ENCODE assay signal across 7 mouse cellular contexts in genomic region chr12:3356824-3357223, GRCm38 (mm10). TPM values are rescaled to one million over a fixed set of nuclear protein-coding genes. Genes with fewer than 3 reads are reported as not detected.
DNase-seq lines count a peak whose midpoint lies in the region; ATAC-seq lines count a peak whose summit lies in the region.

No protein-coding gene starts in this region.

- no peaks in the 10 kb centered on the region for H3K9me3 ChIP-seq in lung, embryonic 15.5 days
- H3K9me3 ChIP-seq in intestine, embryonic 15.5 days = no peaks in the 10 kb centered on the region
- no peaks in the 10 kb centered on the region for H3K9me3 ChIP-seq in stomach, embryonic 15.5 days

- no peaks in the 10 kb centered on the region for H3K4me1 ChIP-seq in lung, embryonic 15.5 days
- H3K4me1 ChIP-seq in brown adipose tissue, adult 24 weeks (ENCODE audit: control insufficient read depth, insufficient read depth, insufficient read length, low read length) = no peaks in the 10 kb centered on the region
- no peaks in the 10 kb centered on the region for H3K4me1 ChIP-seq in intestine, embryonic 15.5 days (replicated peaks)
- no peaks in the 10 kb centered on the region for H3K4me1 ChIP-seq in stomach, embryonic 15.5 days

- H3K36me3 ChIP-seq in lung, embryonic 15.5 days = no peaks in the 10 kb centered on the region
- H3K36me3 ChIP-seq in intestine, embryonic 15.5 days = no peaks in the 10 kb centered on the region
- no peaks in the 10 kb centered on the region for H3K36me3 ChIP-seq in stomach, embryonic 15.5 days

- H3K27ac ChIP-seq in lung, embryonic 15.5 days = no peak overlapping the region
- no peak overlapping the region for H3K27ac ChIP-seq in brown adipose tissue, adult 24 weeks (replicated peaks; ENCODE audit: low read depth, low read length)
- no peak overlapping the region for H3K27ac ChIP-seq in intestine, embryonic 15.5 days
- H3K27ac ChIP-seq in stomach, embryonic 15.5 days = no peak overlapping the region

- DNase-seq in lung, postnatal 25 days (ENCODE audit: low spot score) = no peak
- no peak for DNase-seq in cerebellum, adult 9-11 months
- DNase-seq in frontal cortex, postnatal 14 days (ENCODE audit: low spot score in 2 of 2) = no peak

- H3K27me3 ChIP-seq in lung, embryonic 15.5 days = no peaks in the 10 kb centered on the region
- H3K27me3 ChIP-seq in intestine, embryonic 15.5 days (replicated peaks) = no peaks in the 10 kb centered on the region
- no peaks in the 10 kb centered on the region for H3K27me3 ChIP-seq in stomach, embryonic 15.5 days (replicated peaks)

- ATAC-seq in lung, embryonic 15.5 days (ENCODE audit: borderline replicate concordance, extremely low read depth, low FRiP score, low TSS enrichment) = no peak
- no peak for ATAC-seq in intestine, embryonic 15.5 days
- no peak for ATAC-seq in stomach, embryonic 15.5 days (ENCODE audit: insufficient read depth, low FRiP score, low read depth)

- H3K9ac ChIP-seq in lung, embryonic 15.5 days = no peak overlapping the region
- H3K9ac ChIP-seq in intestine, embryonic 15.5 days = no peak overlapping the region
- H3K9ac ChIP-seq in stomach, embryonic 15.5 days = no peak overlapping the region

- peak overlapping the region; percentile 44 for H3K4me2 ChIP-seq in lung, embryonic 15.5 days
- H3K4me2 ChIP-seq in intestine, embryonic 15.5 days (replicated peaks) = peak overlapping the region; percentile 36; the same call in 1 of the 2 replicates
- H3K4me2 ChIP-seq in stomach, embryonic 15.5 days = peak overlapping the region; percentile 39

- WGBS in lung, embryonic 15.5 days = 46% methylated on average over 16 of the region's 16 CpGs
- WGBS in intestine, embryonic 15.5 days = 55% methylated on average over 16 of the region's 16 CpGs
- WGBS in stomach, embryonic 15.5 days = 59% methylated on average over 16 of the region's 16 CpGs

- H3K4me3 ChIP-seq in lung, embryonic 15.5 days = peak overlapping the region; percentile 19; the same call in 1 of the 2 replicates
- H3K4me3 ChIP-seq in brown adipose tissue, adult 24 weeks (ENCODE audit: insufficient read depth, low read depth, low read length) = peak overlapping the region; percentile 36
- H3K4me3 ChIP-seq in intestine, embryonic 15.5 days (replicated peaks) = peak overlapping the region; percentile 15
- 0 out of 2 replicates have a peak overlapping the region, but pooled peaks have one; percentile 0 for H3K4me3 ChIP-seq in stomach, embryonic 15.5 days (replicated peaks)

RNA-seq across cellular contexts. Expression of gene Kif3c, which starts 8.1 kb away (rescaled TPM):
- 11.8 and 12.0 TPM in 2 replicates for polyA plus RNA-seq in lung, embryonic 15.5 days (2015; fragmentation: Nextera tagmentation; extraction: Ambion mirVana)
- polyA plus RNA-seq in brown adipose tissue, adult 24 weeks (2012; ENCODE audit: insufficient read depth, insufficient read length, missing spikeins) = 2.2 and 2.4 TPM in 2 replicates
- polyA plus RNA-seq in intestine, embryonic 15.5 days (2015; fragmentation: Nextera tagmentation; extraction: Ambion mirVana) = 8.1 and 8.7 TPM in 2 replicates
- polyA plus RNA-seq in stomach, embryonic 15.5 days (2015; fragmentation: Nextera tagmentation; extraction: Ambion mirVana) = 9.0 and 9.5 TPM in 2 replicates

RNA-seq across cellular contexts. Expression of gene Rab10, which starts 47.1 kb away (rescaled TPM):
- 75.7 and 81.3 TPM in 2 replicates for polyA plus RNA-seq in lung, embryonic 15.5 days (2015; fragmentation: Nextera tagmentation; extraction: Ambion mirVana)
- 102 and 108 TPM in 2 replicates for polyA plus RNA-seq in brown adipose tissue, adult 24 weeks (2012; ENCODE audit: insufficient read depth, insufficient read length, missing spikeins)
- polyA plus RNA-seq in intestine, embryonic 15.5 days (2015; fragmentation: Nextera tagmentation; extraction: Ambion mirVana) = 68.7 and 75.2 TPM in 2 replicates
- 86.4 and 91.2 TPM in 2 replicates for polyA plus RNA-seq in stomach, embryonic 15.5 days (2015; fragmentation: Nextera tagmentation; extraction: Ambion mirVana)
